In genomic region chr17:66007473-66007872, GRCm38 (mm10) we compare ENCODE assay signal across 22 mouse cellular contexts. TPM values are rescaled to one million over a fixed set of nuclear protein-coding genes. Genes with fewer than 3 reads are reported as not detected.
DNase-seq lines count a peak whose midpoint lies in the region; ATAC-seq and TF ChIP-seq lines count a peak whose summit lies in the region.
"Had no signal": no experiment of that assay in that cellular context is flagged by ENCODE, and none has a peak within 500 bp of the region (broad histone marks: within the 10 kb centered on the region; RNA-seq: fewer than 3 reads in every experiment).

No protein-coding gene starts in this region.

- DNase-seq in liver, adult 2 months (ENCODE audit: extremely low read depth, low read depth, low spot score): peak; percentile 3
- DNase-seq in gonadal fat pad, adult 2 months (ENCODE audit: low read depth): peak; percentile 12
- no peak for DNase-seq in midbrain, postnatal 0 days (ENCODE audit: low spot score)
- DNase-seq in urinary bladder, postnatal 36 days (ENCODE audit: low spot score in 2 of 2): no peak
- no peak for DNase-seq in left cerebral cortex, postnatal 4 days
- DNase-seq: adrenal gland, adult 2 months; B cell, adult 2 months; gastrocnemius, postnatal 36 days had no signal

- H3K27ac ChIP-seq in liver, adult 2 months (replicated peaks; ENCODE audit: insufficient read depth, low read depth, low read length): no peak overlapping the region
- no peak overlapping the region for H3K27ac ChIP-seq in liver, embryonic 12.5 days
- no peak overlapping the region for H3K27ac ChIP-seq in intestine, embryonic 16.5 days (ENCODE audit: low read length)
- H3K27ac ChIP-seq in midbrain, postnatal 0 days (ENCODE audit: low read depth, low read length): no peak overlapping the region
- H3K27ac ChIP-seq: forebrain, embryonic 13.5 days; heart, embryonic 15.5 days; hindbrain, embryonic 10.5 days; hindbrain, embryonic 13.5 days had no signal

- 44% methylated on average over 2 of the region's 2 CpGs for WGBS in liver, adult 2 months
- WGBS in liver, embryonic 12.5 days (ENCODE audit: insufficient replicate concordance): 84% methylated on average over 2 of the region's 2 CpGs
- WGBS in intestine, embryonic 16.5 days: 81% methylated on average over 2 of the region's 2 CpGs
- WGBS in midbrain, postnatal 0 days: 79% methylated on average over 2 of the region's 2 CpGs

- no peak for TF ChIP-seq CTCF in liver, adult 2 months (IDR thresholded peaks at IDR 0.05; ENCODE audit: low read depth, low read length)
- no peak for TF ChIP-seq CTCF in midbrain, postnatal 0 days (IDR thresholded peaks at IDR 0.05)

- no peak overlapping the region for H3K9ac ChIP-seq in liver, adult 2 months (ENCODE audit: low read depth, low read length)
- no peak overlapping the region for H3K9ac ChIP-seq in liver, embryonic 12.5 days
- H3K9ac ChIP-seq in intestine, embryonic 16.5 days (ENCODE audit: low read depth, low read length): no peak overlapping the region
- H3K9ac ChIP-seq in midbrain, postnatal 0 days (replicated peaks; ENCODE audit: low read length, poor library complexity, severe bottlenecking): no peak overlapping the region
- H3K9ac ChIP-seq: forebrain, embryonic 13.5 days; heart, embryonic 12.5 days; heart, embryonic 15.5 days; hindbrain, embryonic 13.5 days had no signal

- no peaks in the 10 kb centered on the region for H3K4me1 ChIP-seq in liver, adult 2 months (ENCODE audit: control insufficient read depth, insufficient read depth, low read length)
- peaks cover 8% of the 10 kb centered on the region; the same call in 1 of the 2 replicates for H3K4me1 ChIP-seq in liver, embryonic 12.5 days
- no peaks in the 10 kb centered on the region for H3K4me1 ChIP-seq in intestine, embryonic 16.5 days (ENCODE audit: control insufficient read depth, insufficient read depth, low read length)
- no peaks in the 10 kb centered on the region for H3K4me1 ChIP-seq in midbrain, postnatal 0 days (ENCODE audit: insufficient read depth, low read length)
- H3K4me1 ChIP-seq: forebrain, embryonic 10.5 days; forebrain, embryonic 13.5 days; heart, embryonic 12.5 days; heart, embryonic 15.5 days; hindbrain, embryonic 10.5 days; hindbrain, embryonic 13.5 days had no signal

- intact Hi-C loops in left cerebral cortex, postnatal 4 days (cut with DNase I): no loop called here

- no peaks in the 10 kb centered on the region for H3K27me3 ChIP-seq in liver, adult 2 months (ENCODE audit: control insufficient read depth, insufficient read depth, low read length)
- no peaks in the 10 kb centered on the region for H3K27me3 ChIP-seq in liver, embryonic 12.5 days (replicated peaks)
- no peaks in the 10 kb centered on the region for H3K27me3 ChIP-seq in intestine, embryonic 16.5 days (replicated peaks; ENCODE audit: control insufficient read depth, insufficient read depth, low read length)
- no peaks in the 10 kb centered on the region for H3K27me3 ChIP-seq in midbrain, postnatal 0 days (ENCODE audit: insufficient read depth, low read length)
- H3K27me3 ChIP-seq: CH12.LX; forebrain, embryonic 13.5 days; heart, embryonic 12.5 days; heart, embryonic 15.5 days; hindbrain, embryonic 13.5 days; Patski had no signal

- H3K9me3 ChIP-seq in liver, embryonic 12.5 days (replicated peaks): no peaks in the 10 kb centered on the region
- no peaks in the 10 kb centered on the region for H3K9me3 ChIP-seq in intestine, embryonic 16.5 days (ENCODE audit: control insufficient read depth, low read length)
- no peaks in the 10 kb centered on the region for H3K9me3 ChIP-seq in midbrain, postnatal 0 days (ENCODE audit: low read length)
- H3K9me3 ChIP-seq: forebrain, embryonic 10.5 days; forebrain, embryonic 13.5 days; G1E; heart, embryonic 12.5 days; heart, embryonic 15.5 days; hindbrain, embryonic 10.5 days; hindbrain, embryonic 13.5 days had no signal

- no peak for ATAC-seq in liver, embryonic 12.5 days
- ATAC-seq in intestine, embryonic 16.5 days: peak; percentile 87
- peak; percentile 78 for ATAC-seq in megakaryocyte progenitor cell, adult 5-6 weeks (replicated peaks; ENCODE audit: poor library complexity)
- no peak for ATAC-seq in midbrain, postnatal 0 days (ENCODE audit: low FRiP score)
- ATAC-seq: forebrain, embryonic 13.5 days; forebrain, embryonic 16.5 days; hindbrain, embryonic 16.5 days; Patski had no signal

- no peaks in the 10 kb centered on the region for H3K36me3 ChIP-seq in liver, adult 2 months (ENCODE audit: control insufficient read depth, insufficient read depth, low read length)
- H3K36me3 ChIP-seq in liver, embryonic 12.5 days: no peaks in the 10 kb centered on the region
- no peaks in the 10 kb centered on the region for H3K36me3 ChIP-seq in intestine, embryonic 16.5 days (ENCODE audit: control insufficient read depth, insufficient read depth, low read length)
- peaks cover 8% of the 10 kb centered on the region; the same call in 1 of the 2 replicates for H3K36me3 ChIP-seq in midbrain, postnatal 0 days (ENCODE audit: insufficient read depth, low read length)
- H3K36me3 ChIP-seq: forebrain, embryonic 10.5 days; heart, embryonic 12.5 days; heart, embryonic 15.5 days had no signal

- no peaks in the 10 kb centered on the region for H3K79me2 ChIP-seq in liver, adult 2 months (ENCODE audit: control insufficient read depth, insufficient read depth, low read length)

- no peak for TF ChIP-seq POLR2A in liver, adult 2 months (IDR thresholded peaks at IDR 0.05; ENCODE audit: extremely low read depth, insufficient read depth, low read length)

- H3K4me3 ChIP-seq in liver, adult 2 months (ENCODE audit: insufficient read depth, low read depth, low read length): no peak overlapping the region
- no peak overlapping the region for H3K4me3 ChIP-seq in liver, embryonic 12.5 days
- H3K4me3 ChIP-seq in intestine, embryonic 16.5 days (ENCODE audit: low read length): no peak overlapping the region
- H3K4me3 ChIP-seq in midbrain, postnatal 0 days (ENCODE audit: low read depth, low read length): no peak overlapping the region
- H3K4me3 ChIP-seq: forebrain, embryonic 10.5 days; forebrain, embryonic 13.5 days; heart, embryonic 12.5 days; heart, embryonic 15.5 days; hindbrain, embryonic 10.5 days; hindbrain, embryonic 13.5 days had no signal

- H3K4me2 ChIP-seq in liver, embryonic 12.5 days: no peak overlapping the region
- no peak overlapping the region for H3K4me2 ChIP-seq in intestine, embryonic 16.5 days (ENCODE audit: low read depth, low read length)
- H3K4me2 ChIP-seq in midbrain, postnatal 0 days (ENCODE audit: low read depth, low read length, poor library complexity, severe bottlenecking): no peak overlapping the region
- H3K4me2 ChIP-seq: forebrain, embryonic 13.5 days; heart, embryonic 12.5 days; heart, embryonic 15.5 days; hindbrain, embryonic 13.5 days had no signal

RNA-seq across cellular contexts. Expression of gene Twsg1, which starts 56.4 kb away (rescaled TPM):
- 21.2 and 23.3 TPM in 2 replicates for total RNA-seq in liver, adult 2 months (2014; rRNA removed)
- polyA plus RNA-seq in liver, adult 2 months (2012; rRNA removed): 16.3 and 18.4 TPM in 2 replicates
- 23.1 and 26.4 TPM in 2 replicates for polyA plus RNA-seq in liver, embryonic 12.5 days (2016; fragmentation: Nextera tagmentation; extraction: Ambion mirVana)
- polyA plus RNA-seq in gonadal fat pad, adult 2 months (2012; rRNA removed): 47.3 and 48.4 TPM in 2 replicates
- polyA plus RNA-seq in intestine, embryonic 16.5 days (2015; fragmentation: Nextera tagmentation; extraction: Ambion mirVana): 61.7 and 63.1 TPM in 2 replicates
- 12.0 and 13.2 TPM in 2 replicates for total RNA-seq in megakaryocyte progenitor cell, adult 5-6 weeks (2015)
- total RNA-seq in megakaryocyte progenitor cell, adult 5-6 weeks (2017): 10.1 and 11.3 TPM in 2 replicates
- 45.3 and 47.4 TPM in 2 replicates for total RNA-seq in midbrain, postnatal 0 days (2014; rRNA removed)
- polyA plus RNA-seq in midbrain, postnatal 0 days (2015; fragmentation: Nextera tagmentation; extraction: Ambion mirVana): 38.4 and 42.2 TPM in 2 replicates
- 10 to 100 TPM; 35.5 to 38.3 TPM for total RNA-seq in left cerebral cortex, postnatal 4 days (2021)

Comparison
In these comparisons a context has a peak if more than half of its experiments do, and no peak if none do; other contexts are left out.
1. DNase-seq: peak in liver, adult 2 months (single experiment) and gonadal fat pad, adult 2 months (single experiment); none in midbrain, postnatal 0 days (single experiment), urinary bladder, postnatal 36 days (0 of 2) and left cerebral cortex, postnatal 4 days (single experiment).
2. ATAC-seq: peak in intestine, embryonic 16.5 days (single experiment) and megakaryocyte progenitor cell, adult 5-6 weeks (single experiment); none in liver, embryonic 12.5 days (single experiment) and midbrain, postnatal 0 days (single experiment).